Mouse (Mus musculus): ENCODE data around the gene Upb1. TPM values are rescaled to one million over a fixed set of nuclear protein-coding genes. Genes with fewer than 3 reads are reported as not detected.
A peak's percentile ranks its signal among the peaks of the same experiment; 100 is the strongest.

Gene Upb1
- total RNA-seq, 1 experiment, result 0.62 TPM

GRCm38 (mm10) chr10:75482919-75483483, 82.1 kb downstream of the Upb1 start:
- H3K9ac ChIP-seq (ENCODE audit: insufficient read depth, low read depth, low read length, poor library complexity, severe bottlenecking), result no peak overlapping the region
- no peaks in the 10 kb centered on the region for H3K9me3 ChIP-seq (ENCODE audit: control insufficient read depth, insufficient read depth, low read depth, low read length)
- TF ChIP-seq ZC3H11A (IDR thresholded peaks at IDR 0.05; ENCODE audit: borderline replicate concordance, low read depth, low read length), result no peak
- TF ChIP-seq MAFK (IDR thresholded peaks at IDR 0.05; ENCODE audit: insufficient read depth, low read depth, low read length), result no peak
- TF ChIP-seq CHD2 (IDR thresholded peaks at IDR 0.05; ENCODE audit: low read depth, low read length), result no peak
- TF ChIP-seq HCFC1 (IDR thresholded peaks at IDR 0.05; ENCODE audit: borderline replicate concordance, insufficient read depth, low read length), result no peak
- TF ChIP-seq ZNF384 (IDR thresholded peaks at IDR 0.05; ENCODE audit: low read depth, low read length), result no peak
- H3K36me3 ChIP-seq (ENCODE audit: control insufficient read depth, insufficient read depth, low read length, poor library complexity, severe bottlenecking), result no peaks in the 10 kb centered on the region
- no peak for DNase-seq (ENCODE audit: low read depth, low spot score)
- H3K4me3 ChIP-seq (ENCODE audit: insufficient read depth in 1 of 2, low read depth in 1 of 2, low read length in 2 of 2, poor library complexity in 1 of 2, severe bottlenecking in 1 of 2), result no peak overlapping the region
- in situ Hi-C loops (cut with MboI; ENCODE audit: low sequenced_read_pairs in 2 of 2, unreplicated experiment in 2 of 2), result no loop called here
- H3K4me1 ChIP-seq (ENCODE audit: control insufficient read depth in 2 of 2, insufficient read depth in 2 of 2, low read length in 2 of 2, poor library complexity in 1 of 2), result no peaks in the 10 kb centered on the region
- H3K27ac ChIP-seq (ENCODE audit: insufficient read depth, low read depth, low read length, poor library complexity, severe bottlenecking), result no peak overlapping the region

GRCm38 (mm10) chr10:75484066-75484465, 83.2 kb downstream of the Upb1 start:
- H3K4me3 ChIP-seq (ENCODE audit: insufficient read depth in 1 of 2, low read depth in 1 of 2, low read length in 2 of 2, poor library complexity in 1 of 2, severe bottlenecking in 1 of 2), result no peak overlapping the region
- in situ Hi-C loops (cut with MboI; ENCODE audit: low sequenced_read_pairs in 2 of 2, unreplicated experiment in 2 of 2), result no loop called here
- no peaks in the 10 kb centered on the region for H3K4me1 ChIP-seq (ENCODE audit: control insufficient read depth in 2 of 2, insufficient read depth in 2 of 2, low read length in 2 of 2, poor library complexity in 1 of 2)
- H3K9ac ChIP-seq (ENCODE audit: insufficient read depth, low read depth, low read length, poor library complexity, severe bottlenecking), result no peak overlapping the region
- DNase-seq (ENCODE audit: low read depth, low spot score), result no peak
- no peaks in the 10 kb centered on the region for H3K36me3 ChIP-seq (ENCODE audit: control insufficient read depth, insufficient read depth, low read length, poor library complexity, severe bottlenecking)
- H3K27ac ChIP-seq (ENCODE audit: insufficient read depth, low read depth, low read length, poor library complexity, severe bottlenecking), result peak overlapping the region; percentile 17; the same call in 1 of the 2 replicates
- TF ChIP-seq HCFC1 (IDR thresholded peaks at IDR 0.05; ENCODE audit: borderline replicate concordance, insufficient read depth, low read length) (no peak), ZC3H11A (IDR thresholded peaks at IDR 0.05; ENCODE audit: borderline replicate concordance, low read depth, low read length) (no peak), ZNF384 (IDR thresholded peaks at IDR 0.05; ENCODE audit: low read depth, low read length) (no peak), CHD2 (IDR thresholded peaks at IDR 0.05; ENCODE audit: low read depth, low read length) (no peak), MAFK (IDR thresholded peaks at IDR 0.05; ENCODE audit: insufficient read depth, low read depth, low read length) (no peak)
- no peaks in the 10 kb centered on the region for H3K9me3 ChIP-seq (ENCODE audit: control insufficient read depth, insufficient read depth, low read depth, low read length)

- no peaks in the 10 kb centered on the region for H3K36me3 ChIP-seq (ENCODE audit: control insufficient read depth, insufficient read depth, low read length, poor library complexity, severe bottlenecking)
- no peak overlapping the region for H3K9ac ChIP-seq (ENCODE audit: insufficient read depth, low read depth, low read length, poor library complexity, severe bottlenecking)
- no peak overlapping the region for H3K27ac ChIP-seq (ENCODE audit: insufficient read depth, low read depth, low read length, poor library complexity, severe bottlenecking)
- DNase-seq (ENCODE audit: low read depth, low spot score), result no peak
- H3K4me3 ChIP-seq (ENCODE audit: insufficient read depth in 1 of 2, low read depth in 1 of 2, low read length in 2 of 2, poor library complexity in 1 of 2, severe bottlenecking in 1 of 2), result no peak overlapping the region
- H3K4me1 ChIP-seq (ENCODE audit: control insufficient read depth in 2 of 2, insufficient read depth in 2 of 2, low read length in 2 of 2, poor library complexity in 1 of 2), result no peaks in the 10 kb centered on the region
- H3K9me3 ChIP-seq (ENCODE audit: control insufficient read depth, insufficient read depth, low read depth, low read length), result no peaks in the 10 kb centered on the region
- in situ Hi-C loops (cut with MboI; ENCODE audit: low sequenced_read_pairs in 2 of 2, unreplicated experiment in 2 of 2), result no loop called here
- no peak for TF ChIP-seq MAFK (IDR thresholded peaks at IDR 0.05; ENCODE audit: insufficient read depth, low read depth, low read length)
- no peak for TF ChIP-seq ZC3H11A (IDR thresholded peaks at IDR 0.05; ENCODE audit: borderline replicate concordance, low read depth, low read length)
- TF ChIP-seq CHD2 (IDR thresholded peaks at IDR 0.05; ENCODE audit: low read depth, low read length), result no peak
- no peak for TF ChIP-seq ZNF384 (IDR thresholded peaks at IDR 0.05; ENCODE audit: low read depth, low read length)
- TF ChIP-seq HCFC1 (IDR thresholded peaks at IDR 0.05; ENCODE audit: borderline replicate concordance, insufficient read depth, low read length), result no peak
These were observed 83.9 kb downstream of the Upb1 start for GRCm38 (mm10) chr10:75484767-75485166.

GRCm38 (mm10) chr10:75486086-75486979, 85.4 kb downstream of the Upb1 start:
- in situ Hi-C loops (cut with MboI; ENCODE audit: low sequenced_read_pairs in 2 of 2, unreplicated experiment in 2 of 2), result no loop called here
- no peak overlapping the region for H3K4me3 ChIP-seq (ENCODE audit: insufficient read depth in 1 of 2, low read depth in 1 of 2, low read length in 2 of 2, poor library complexity in 1 of 2, severe bottlenecking in 1 of 2)
- no peak overlapping the region for H3K9ac ChIP-seq (ENCODE audit: insufficient read depth, low read depth, low read length, poor library complexity, severe bottlenecking)
- H3K4me1 ChIP-seq (ENCODE audit: control insufficient read depth in 2 of 2, insufficient read depth in 2 of 2, low read length in 2 of 2, poor library complexity in 1 of 2), result no peaks in the 10 kb centered on the region
- no peaks in the 10 kb centered on the region for H3K36me3 ChIP-seq (ENCODE audit: control insufficient read depth, insufficient read depth, low read length, poor library complexity, severe bottlenecking)
- H3K9me3 ChIP-seq (ENCODE audit: control insufficient read depth, insufficient read depth, low read depth, low read length), result no peaks in the 10 kb centered on the region
- H3K27ac ChIP-seq (ENCODE audit: insufficient read depth, low read depth, low read length, poor library complexity, severe bottlenecking), result no peak overlapping the region
- peak; percentile 66 for DNase-seq (ENCODE audit: low read depth, low spot score)
- TF ChIP-seq ZC3H11A (IDR thresholded peaks at IDR 0.05; ENCODE audit: borderline replicate concordance, low read depth, low read length), result peak; percentile 86; the same call in 1 of the 2 replicates
- TF ChIP-seq ZNF384 (IDR thresholded peaks at IDR 0.05; ENCODE audit: low read depth, low read length), result no peak

All from ES-E14 (cell line).